ENCODE assay signal across 8 mouse cellular contexts in the genomic region with DNA sequence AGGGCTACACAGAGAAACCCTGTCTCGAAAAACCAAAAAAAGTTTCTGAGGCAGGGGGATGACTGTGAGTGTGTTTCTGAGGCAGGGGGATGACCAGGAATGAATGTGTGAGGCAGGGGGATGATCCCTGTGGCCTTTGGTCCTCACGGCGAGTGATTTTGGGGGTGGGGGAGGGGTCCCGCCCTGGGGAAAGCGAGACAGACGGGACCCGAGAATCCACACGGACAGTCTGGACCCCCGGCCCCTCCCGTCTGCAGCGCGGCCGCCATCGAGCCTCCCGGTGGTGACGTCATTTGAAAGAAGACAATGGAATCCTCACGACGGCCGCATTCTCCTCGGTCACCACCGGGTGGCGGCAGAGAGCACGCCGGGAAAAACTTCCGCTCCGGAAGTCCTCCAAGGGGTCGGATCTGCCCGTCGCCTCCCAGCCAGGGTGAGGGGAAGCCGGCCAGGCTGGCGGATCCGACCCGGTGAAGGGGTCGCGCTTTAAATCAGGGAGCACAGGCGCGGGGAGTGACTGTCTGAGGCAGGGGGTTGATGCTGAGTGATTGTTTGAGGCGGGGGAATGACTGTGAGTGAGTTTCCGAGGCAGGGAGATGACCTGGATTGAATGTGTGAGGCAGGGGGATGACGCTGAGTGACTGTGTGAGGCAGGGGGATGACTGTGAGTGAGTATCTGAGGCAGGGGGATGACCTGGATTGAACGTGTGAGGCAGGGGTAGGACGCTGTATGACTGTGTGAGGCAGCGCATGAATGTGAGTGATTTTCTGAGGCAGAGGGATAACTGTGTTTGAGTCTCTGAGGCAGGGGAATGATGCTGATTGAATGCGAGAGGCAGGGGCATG. TPM values are rescaled to one million over a fixed set of nuclear protein-coding genes. Genes with fewer than 3 reads are reported as not detected.
DNase-seq lines count a peak whose midpoint lies in the region; ATAC-seq lines count a peak whose summit lies in the region.

No protein-coding gene starts in this region.

- peak overlapping the region; percentile 70 for H3K9ac ChIP-seq in hindbrain, embryonic 11.5 days (ENCODE audit: low read depth, low read length)

- DNase-seq in Muller cell, postnatal 12 days (ENCODE audit: inconsistent ontology term): peak; percentile 71
- peak; percentile 92 to 96 for DNase-seq in cerebellum, postnatal 10 days
- DNase-seq in frontal cortex, postnatal 10 days (ENCODE audit: low spot score in 2 of 2): peak; percentile 89 to 95
- DNase-seq in hindbrain, embryonic 11.5 days (ENCODE audit: low spot score): peak; percentile 77
- DNase-seq in layer of hippocampus, postnatal 25 days (ENCODE audit: extremely low spot score in 1 of 2, low spot score in 1 of 2): peak; percentile 81 to 85
- peak; percentile 89 for DNase-seq in lung, postnatal 14 days
- DNase-seq in ovary, postnatal 14 days (ENCODE audit: low spot score): peak; percentile 92
- peak; percentile 88 for DNase-seq in thymus, postnatal 25 days

- peak overlapping the region; percentile 92 for H3K27ac ChIP-seq in hindbrain, embryonic 11.5 days (ENCODE audit: low read depth, low read length)

- no peaks in the 10 kb centered on the region for H3K4me1 ChIP-seq in hindbrain, embryonic 11.5 days (replicated peaks; ENCODE audit: control insufficient read depth, insufficient read depth, low read length)

- 7% methylated on average over 42 of the region's 44 CpGs for WGBS in hindbrain, embryonic 11.5 days

- peak overlapping the region; percentile 51 for H3K4me3 ChIP-seq in hindbrain, embryonic 11.5 days (ENCODE audit: low read depth, low read length)

- peak; percentile 89 for ATAC-seq in hindbrain, embryonic 11.5 days (ENCODE audit: low FRiP score)

- no peaks in the 10 kb centered on the region for H3K27me3 ChIP-seq in hindbrain, embryonic 11.5 days (ENCODE audit: control insufficient read depth, insufficient read depth, low read length)

- H3K36me3 ChIP-seq in hindbrain, embryonic 11.5 days (ENCODE audit: control insufficient read depth, insufficient read depth, low read length): no peaks in the 10 kb centered on the region

- H3K4me2 ChIP-seq in hindbrain, embryonic 11.5 days (replicated peaks; ENCODE audit: low read depth, low read length): peak overlapping the region; percentile 42

- no peaks in the 10 kb centered on the region for H3K9me3 ChIP-seq in hindbrain, embryonic 11.5 days (ENCODE audit: control insufficient read depth, low read length)

RNA-seq across cellular contexts. Expression of a gene that starts 43.2 kb away (rescaled TPM):
- polyA plus RNA-seq in hindbrain, embryonic 11.5 days (2014; fragmentation: Nextera tagmentation; extraction: Ambion mirVana): 0.70 and 1.3 TPM in 2 replicates
- total RNA-seq in layer of hippocampus, postnatal 25 days (2021): under 1 TPM; 0.28 to 0.37 TPM

RNA-seq across cellular contexts. Expression of a gene that starts 52.9 kb away (rescaled TPM):
- polyA plus RNA-seq in hindbrain, embryonic 11.5 days (2014; fragmentation: Nextera tagmentation; extraction: Ambion mirVana): not detected in 2 replicates
- total RNA-seq in layer of hippocampus, postnatal 25 days (2021): not detected

Comparison
In these comparisons a context has a peak if more than half of its experiments do, and no peak if none do; other contexts are left out.
1. Peak in every context shown above with its lines: DNase-seq, ATAC-seq, H3K4me3 ChIP-seq and H3K27ac ChIP-seq.